Mouse (Mus musculus) lung, postnatal 0 days (tissue): Measurements from ENCODE around the gene Krt39.

ENCODE experiments used
- CTCF ChIP-seq: IDR thresholded peaks from 2 replicates; pipeline ENCODE4 v1.5.1; 2016; ENCODE audit warnings: antibody characterized with exemption, mild to moderate bottlenecking
- EP300 ChIP-seq: IDR thresholded peaks from 2 replicates; pipeline ENCODE4 v1.6.1; 2016; ENCODE audit warnings: antibody characterized with exemption, mild to moderate bottlenecking, control low read depth

DNA sequence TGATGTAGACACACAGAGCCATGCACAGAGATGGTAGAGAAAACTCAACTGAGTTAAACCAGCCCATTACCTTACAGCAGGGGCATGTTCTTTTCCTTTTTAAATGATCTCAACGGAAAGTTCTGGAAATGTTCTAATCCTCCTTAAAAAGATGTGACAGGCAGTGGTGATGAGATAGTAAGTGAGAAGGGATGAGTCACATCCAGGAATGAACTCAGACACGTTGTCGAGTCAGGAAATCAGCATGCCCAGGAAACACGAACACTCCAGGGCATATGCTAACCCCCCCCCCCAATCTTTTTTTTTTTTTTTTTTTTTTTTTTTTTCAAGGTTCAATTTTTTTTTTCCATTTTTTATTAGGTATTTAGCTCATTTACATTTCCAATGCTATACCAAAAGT lies 48.7 kb downstream of the Krt39 start:
- TF ChIP-seq CTCF = no peak
- TF ChIP-seq EP300 = no peak
